In the genomic region with DNA sequence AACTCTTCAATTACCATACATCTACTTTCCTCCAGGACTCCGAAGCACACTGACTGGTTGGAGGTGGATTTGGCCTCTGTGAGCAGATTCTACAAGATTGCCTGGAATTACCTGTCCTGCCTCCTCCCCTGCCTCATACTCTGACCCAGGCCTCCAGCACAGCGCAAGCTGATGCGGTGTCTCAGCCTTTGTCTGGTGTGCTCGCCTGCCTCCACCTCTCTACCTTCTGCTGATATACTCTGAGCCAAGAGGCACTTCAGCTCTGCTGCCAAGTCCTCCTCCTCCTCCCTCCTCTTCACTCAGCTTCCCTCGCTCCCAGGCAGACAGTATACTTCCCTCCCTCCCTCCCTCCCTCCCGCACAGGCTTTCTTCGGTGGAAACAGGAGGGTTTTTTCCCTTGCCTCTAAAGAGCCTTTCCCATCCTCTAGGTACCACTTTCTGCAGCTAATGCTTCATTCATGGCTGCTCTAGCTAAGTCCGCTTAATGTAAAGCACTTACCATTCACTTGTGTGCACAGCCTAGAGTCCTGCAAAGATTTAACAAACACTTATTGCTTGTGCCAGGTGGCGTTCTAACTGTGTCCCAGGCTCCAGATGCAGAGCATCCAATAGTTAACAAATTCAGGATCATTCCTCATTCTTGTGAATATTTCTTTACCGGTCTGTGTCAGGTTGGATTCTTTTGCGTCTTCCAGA, we compare ENCODE assay signal across 9 mouse cellular contexts.
DNase-seq lines count a peak whose midpoint lies in the region; ATAC-seq and TF ChIP-seq lines count a peak whose summit lies in the region.
"Had no signal": no experiment of that assay in that cellular context is flagged by ENCODE, and none has a peak within 500 bp of the region (broad histone marks: within the 10 kb centered on the region; RNA-seq: fewer than 3 reads in every experiment).

No protein-coding gene starts in this region.

- ATAC-seq in kidney, embryonic 15.5 days (replicated peaks; ENCODE audit: low FRiP score) = peak; percentile 36; the same call in 1 of the 2 replicates
- no peak; the same call in 1 of the 2 replicates for ATAC-seq in kidney, embryonic 14.5 days (ENCODE audit: low FRiP score, low TSS enrichment)
- ATAC-seq in intestine, embryonic 15.5 days = peak; percentile 63; the same call in 1 of the 2 replicates
- peak; percentile 62; the same call in 1 of the 2 replicates for ATAC-seq in midbrain, postnatal 0 days (ENCODE audit: low FRiP score)
- ATAC-seq: inflammation-experienced regulatory T-cells, adult 6 months had no signal

- H3K27ac ChIP-seq in kidney, embryonic 15.5 days = no peak overlapping the region
- no peak overlapping the region for H3K27ac ChIP-seq in kidney, embryonic 14.5 days (ENCODE audit: low read depth, low read length)
- H3K27ac ChIP-seq in intestine, embryonic 15.5 days = no peak overlapping the region
- no peak overlapping the region for H3K27ac ChIP-seq in midbrain, postnatal 0 days (ENCODE audit: low read depth, low read length)

- no peaks in the 10 kb centered on the region for H3K9me3 ChIP-seq in kidney, embryonic 15.5 days (replicated peaks)
- no peaks in the 10 kb centered on the region for H3K9me3 ChIP-seq in kidney, embryonic 14.5 days (ENCODE audit: control insufficient read depth, low read length)
- no peaks in the 10 kb centered on the region for H3K9me3 ChIP-seq in intestine, embryonic 15.5 days
- H3K9me3 ChIP-seq in midbrain, postnatal 0 days (ENCODE audit: low read length) = no peaks in the 10 kb centered on the region

- H3K4me1 ChIP-seq in kidney, embryonic 15.5 days = no peaks in the 10 kb centered on the region
- H3K4me1 ChIP-seq in kidney, embryonic 14.5 days (ENCODE audit: control insufficient read depth, insufficient read depth, low read length) = no peaks in the 10 kb centered on the region
- no peaks in the 10 kb centered on the region for H3K4me1 ChIP-seq in intestine, embryonic 15.5 days (replicated peaks)
- no peaks in the 10 kb centered on the region for H3K4me1 ChIP-seq in midbrain, postnatal 0 days (ENCODE audit: insufficient read depth, low read length)

- DNase-seq in cerebellum, postnatal 10 days = peak; percentile 78 to 84
- peak; percentile 65 for DNase-seq in midbrain, postnatal 0 days (ENCODE audit: low spot score)
- DNase-seq in natural killer cell, adult 2 months (ENCODE audit: low spot score in 2 of 2) = no peak
- DNase-seq in embryo, embryonic 9.5 days (ENCODE audit: extremely low spot score) = no peak
- DNase-seq in adrenal gland, adult 18-20 months (ENCODE audit: low spot score in 2 of 2) = no peak

- H3K9ac ChIP-seq in kidney, embryonic 15.5 days = no peak overlapping the region
- H3K9ac ChIP-seq in kidney, embryonic 14.5 days (ENCODE audit: low read depth, low read length) = no peak overlapping the region
- H3K9ac ChIP-seq in intestine, embryonic 15.5 days = no peak overlapping the region
- H3K9ac ChIP-seq in midbrain, postnatal 0 days (replicated peaks; ENCODE audit: low read length, poor library complexity, severe bottlenecking) = no peak overlapping the region

- no peaks in the 10 kb centered on the region for H3K36me3 ChIP-seq in kidney, embryonic 15.5 days
- H3K36me3 ChIP-seq in kidney, embryonic 14.5 days (ENCODE audit: control insufficient read depth, insufficient read depth, low read length) = no peaks in the 10 kb centered on the region
- H3K36me3 ChIP-seq in intestine, embryonic 15.5 days = no peaks in the 10 kb centered on the region
- peaks cover 2% of the 10 kb centered on the region; the same call in 1 of the 2 replicates for H3K36me3 ChIP-seq in midbrain, postnatal 0 days (ENCODE audit: insufficient read depth, low read length)

- no peak overlapping the region for H3K4me3 ChIP-seq in kidney, embryonic 15.5 days (replicated peaks)
- H3K4me3 ChIP-seq in kidney, embryonic 14.5 days (ENCODE audit: low read length) = no peak overlapping the region
- no peak overlapping the region for H3K4me3 ChIP-seq in intestine, embryonic 15.5 days (replicated peaks)
- no peak overlapping the region for H3K4me3 ChIP-seq in midbrain, postnatal 0 days (ENCODE audit: low read depth, low read length)

- WGBS in kidney, embryonic 15.5 days = 58% methylated on average over 11 of the region's 11 CpGs
- WGBS in kidney, embryonic 14.5 days = 62% methylated on average over 11 of the region's 11 CpGs
- 51% methylated on average over 11 of the region's 11 CpGs for WGBS in intestine, embryonic 15.5 days
- WGBS in midbrain, postnatal 0 days = 64% methylated on average over 11 of the region's 11 CpGs

- TF ChIP-seq CTCF in midbrain, postnatal 0 days (IDR thresholded peaks at IDR 0.05) = no peak

- no peak overlapping the region for H3K4me2 ChIP-seq in kidney, embryonic 15.5 days
- no peak overlapping the region for H3K4me2 ChIP-seq in kidney, embryonic 14.5 days (replicated peaks; ENCODE audit: low read depth, low read length)
- H3K4me2 ChIP-seq in intestine, embryonic 15.5 days (replicated peaks) = no peak overlapping the region
- no peak overlapping the region for H3K4me2 ChIP-seq in midbrain, postnatal 0 days (ENCODE audit: low read depth, low read length, poor library complexity, severe bottlenecking)

- H3K27me3 ChIP-seq in kidney, embryonic 15.5 days = no peaks in the 10 kb centered on the region
- no peaks in the 10 kb centered on the region for H3K27me3 ChIP-seq in kidney, embryonic 14.5 days (ENCODE audit: control insufficient read depth, insufficient read depth, low read length)
- H3K27me3 ChIP-seq in intestine, embryonic 15.5 days (replicated peaks) = no peaks in the 10 kb centered on the region
- no peaks in the 10 kb centered on the region for H3K27me3 ChIP-seq in midbrain, postnatal 0 days (ENCODE audit: insufficient read depth, low read length)

Comparison
In these comparisons a context has a peak if more than half of its experiments do, and no peak if none do; other contexts are left out.
1. DNase-seq: peak in cerebellum, postnatal 10 days (2 of 2) and midbrain, postnatal 0 days (single experiment); none in natural killer cell, adult 2 months (0 of 2), embryo, embryonic 9.5 days (single experiment) and adrenal gland, adult 18-20 months (0 of 2).